Mouse (Mus musculus) thymus, adult 2 months (tissue): Measurements from ENCODE around the gene Slc7a9. TPM values are rescaled to one million over a fixed set of nuclear protein-coding genes. Genes with fewer than 3 reads are reported as not detected.

Experiments
- DNase-seq: peaks from one replicate; pipeline ENCODE4 v3.0.0; 2021
- H3K27ac ChIP-seq: fragments of 200-500 bp; 2 replicates; pipeline ENCODE4 v1.5.1; 2012; ENCODE audit warnings: low read length, control low read depth; ENCODE audit not compliant: control insufficient read depth, insufficient read depth
- H3K27me3 ChIP-seq: fragments of 200-500 bp; 2 replicates; pipeline ENCODE4 v1.6.1; 2012; ENCODE audit warnings: mild to moderate bottlenecking, low read length, moderate library complexity, mixed read lengths; ENCODE audit not compliant: control insufficient read depth, insufficient read depth
- H3K36me3 ChIP-seq: fragments of 200-500 bp; 2 replicates; pipeline ENCODE4 v1.6.1; 2012; ENCODE audit warnings: mild to moderate bottlenecking, low read length, moderate library complexity; ENCODE audit not compliant: control insufficient read depth, insufficient read depth
- H3K4me1 ChIP-seq: fragments of 200-500 bp; replicated peaks from 2 replicates; pipeline ENCODE4 v1.6.1; 2012; ENCODE audit warnings: low read length; ENCODE audit not compliant: control insufficient read depth, insufficient read depth
- H3K4me3 ChIP-seq: fragments of 200-500 bp; 2 replicates; pipeline ENCODE4 v1.5.1; 2012; ENCODE audit warnings: mild to moderate bottlenecking, low read length, control low read depth, moderate library complexity; ENCODE audit not compliant: control insufficient read depth, insufficient read depth
- CTCF ChIP-seq: fragments of 200-500 bp; IDR thresholded peaks from 2 replicates; pipeline ENCODE4 v1.5.1; 2012; ENCODE audit warnings: mild to moderate bottlenecking, control low read depth, low read length, moderate library complexity, borderline replicate concordance; ENCODE audit not compliant: control insufficient read depth, poor library complexity, insufficient read depth; ENCODE audit errors: extremely low read depth
- POLR2A ChIP-seq: fragments of 200-500 bp; IDR thresholded peaks from 2 replicates; pipeline ENCODE4 v1.6.1; 2012; ENCODE audit warnings: mild to moderate bottlenecking, low read length, control low read depth, moderate library complexity; ENCODE audit not compliant: control insufficient read depth, poor library complexity, insufficient read depth; ENCODE audit errors: extremely low read depth
- WGBS: fragments of 180-500 bp; shearing (Covaris S2); methylation state at CpG from one replicate; pipeline ENCODE4 v1.1.7; 2018; 5-methylcytosine and 5-hydroxymethylcytosine counted together
- polyA plus RNA-seq: library from polyadenylated mRNA; depleted of rRNA; stranded (reverse); fragments of >200 nt; gene quantifications from 2 replicates; pipeline ENCODE4 v1.2.3, GENCODE M21; 2012; rRNA removed

The Slc7a9 gene
- 0.19 and 0.27 TPM in 2 replicates for polyA plus RNA-seq

DNA sequence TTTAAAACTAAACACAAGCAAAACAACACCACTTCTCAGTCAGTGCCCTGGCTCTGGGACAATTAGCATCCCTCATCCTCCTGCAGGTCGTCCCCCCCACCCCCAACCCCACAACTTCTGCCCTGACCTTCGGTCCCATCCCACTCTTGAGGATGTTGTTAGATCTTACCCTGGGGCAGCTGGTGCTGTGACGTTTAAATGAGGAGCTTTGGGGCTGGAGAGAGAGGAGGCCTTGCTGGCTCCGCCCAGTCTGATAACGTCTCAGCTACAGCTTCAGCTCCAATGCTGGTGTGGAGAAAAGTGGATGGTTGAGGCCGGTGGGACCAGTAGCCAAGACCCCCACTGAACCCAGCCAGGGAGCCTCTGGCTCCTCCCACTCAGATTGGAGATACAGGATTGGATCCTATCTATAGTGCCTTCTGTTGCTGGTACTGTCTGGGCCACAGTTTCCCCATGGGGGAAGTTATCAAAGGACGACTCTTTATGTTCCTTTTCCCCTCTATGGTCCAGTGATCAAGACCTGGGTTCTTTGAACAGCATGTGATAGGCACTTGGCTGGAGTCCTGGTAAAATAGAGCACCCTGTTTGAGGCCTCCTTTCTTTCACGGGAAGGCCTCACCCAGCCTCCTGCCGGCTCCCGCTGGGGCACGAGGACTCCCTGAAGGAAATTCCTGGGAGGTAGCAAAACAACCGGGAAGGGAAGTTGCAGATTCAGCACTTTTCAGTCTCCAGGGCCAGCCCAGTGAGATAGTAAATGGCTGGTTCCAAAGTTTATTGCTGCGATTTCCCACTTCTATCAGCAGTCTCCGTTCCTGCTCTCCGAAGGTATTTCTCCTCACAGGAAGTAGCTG, at the start of gene Slc7a9:
Gene Slc7a9 (plus strand): TSS at position 801 of the 851 bp plus-strand sequence.
- Histone ChIP-seq H3K4me1 (no peaks in the 10 kb centered on the region), H3K27me3 (no peaks in the 10 kb centered on the region), H3K36me3 (no peaks in the 10 kb centered on the region), H3K4me3 (no peak within 1 kb of the TSS), H3K27ac (no peak within 1 kb of the TSS)
- 33% methylated on average over 15 of the region's 15 CpGs for WGBS
- TF ChIP-seq POLR2A, result no peak
- TF ChIP-seq CTCF, result no peak
- no peak for DNase-seq

DNA sequence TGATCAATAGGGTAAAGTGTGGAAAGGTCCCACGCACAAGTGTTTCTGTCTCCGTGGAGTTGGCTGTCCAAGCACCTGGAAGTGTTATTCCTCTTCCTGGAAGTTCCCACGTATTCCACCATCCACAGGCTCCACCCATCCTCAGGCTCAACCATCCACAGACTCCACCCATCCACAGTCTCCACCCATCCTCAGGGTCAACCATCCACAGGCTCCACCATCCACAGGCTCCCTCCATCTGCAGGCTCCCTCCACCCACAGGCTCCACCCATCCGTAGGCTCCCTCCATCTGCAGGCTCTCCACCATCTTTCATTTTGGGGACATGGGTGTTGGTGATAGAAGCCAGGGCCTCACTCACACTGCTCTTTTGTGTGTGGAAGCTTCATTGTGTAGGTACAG, 47.4 kb upstream of the Slc7a9 start:
- peaks cover 18% of the 10 kb centered on the region for H3K36me3 ChIP-seq
- DNase-seq, result no peak
- no peak overlapping the region for H3K4me3 ChIP-seq
- H3K4me1 ChIP-seq, result peaks cover 8% of the 10 kb centered on the region
- TF ChIP-seq CTCF, result no peak
- TF ChIP-seq POLR2A, result no peak
- H3K27me3 ChIP-seq, result no peaks in the 10 kb centered on the region
- H3K27ac ChIP-seq, result no peak overlapping the region
- WGBS, result 98% methylated on average over 4 of the region's 4 CpGs

- H3K4me1 ChIP-seq, result peaks cover 16% of the 10 kb centered on the region
- no peak for DNase-seq
- H3K27ac ChIP-seq, result peak overlapping the region; percentile 61
- no peak overlapping the region for H3K4me3 ChIP-seq
- TF ChIP-seq CTCF, result no peak
- no peak for TF ChIP-seq POLR2A
- WGBS, result 73% methylated on average over 5 of the region's 5 CpGs
- H3K27me3 ChIP-seq, result no peaks in the 10 kb centered on the region
- H3K36me3 ChIP-seq, result peaks cover 6% of the 10 kb centered on the region
Observed at GRCm38 (mm10) chr7:35415226-35415625, 33.4 kb upstream of the Slc7a9 start.

- Histone ChIP-seq H3K4me1 (peaks cover 16% of the 10 kb centered on the region), H3K36me3 (peaks cover 13% of the 10 kb centered on the region), H3K4me3 (no peak overlapping the region), H3K27me3 (no peaks in the 10 kb centered on the region), H3K27ac (0 out of 2 replicates have a peak overlapping the region, but pooled peaks have one; percentile 38)
- TF ChIP-seq CTCF (no peak), POLR2A (no peak)
- 85% methylated on average over 9 of the region's 9 CpGs for WGBS
- DNase-seq, result no peak
Observed at GRCm38 (mm10) chr7:35415801-35416653, 32.6 kb upstream of the Slc7a9 start.

- DNase-seq, result no peak
- H3K4me1 ChIP-seq, result peaks cover 16% of the 10 kb centered on the region
- H3K27ac ChIP-seq, result no peak overlapping the region
- TF ChIP-seq CTCF (no peak), POLR2A (no peak)
- no peaks in the 10 kb centered on the region for H3K27me3 ChIP-seq
- peaks cover 13% of the 10 kb centered on the region for H3K36me3 ChIP-seq
- 96% methylated on average over 5 of the region's 5 CpGs for WGBS
- H3K4me3 ChIP-seq, result no peak overlapping the region
Observed at GRCm38 (mm10) chr7:35416654-35416948, 32.0 kb upstream of the Slc7a9 start.

GRCm38 (mm10) chr7:35423071-35423470, 25.5 kb upstream of the Slc7a9 start:
- no peak overlapping the region for H3K4me3 ChIP-seq
- 95% methylated on average over 10 of the region's 10 CpGs for WGBS
- no peak for DNase-seq
- H3K27me3 ChIP-seq, result no peaks in the 10 kb centered on the region
- no peaks in the 10 kb centered on the region for H3K4me1 ChIP-seq
- H3K36me3 ChIP-seq, result peaks cover 13% of the 10 kb centered on the region
- TF ChIP-seq CTCF (no peak), POLR2A (no peak)
- H3K27ac ChIP-seq, result no peak overlapping the region
